Mouse (Mus musculus) adrenal gland, postnatal 10 days (tissue): ENCODE results near the gene Gm10644. TPM values are rescaled to one million over a fixed set of nuclear protein-coding genes. Genes with fewer than 3 reads are reported as not detected.

Experiments
- DNase-seq: peaks from one replicate; pipeline ENCODE4 v3.0.0; 2021; ENCODE audit warnings: mixed read lengths
- total RNA-seq, 2 experiments: library from RNA; stranded (reverse); gene quantifications; 2 replicates each; pipeline ENCODE4 v1.2.3; 2021

Gene Gm10644
- total RNA-seq, 2 experiments from 2014 or later, result 0.51 to 0.88 TPM

DNA sequence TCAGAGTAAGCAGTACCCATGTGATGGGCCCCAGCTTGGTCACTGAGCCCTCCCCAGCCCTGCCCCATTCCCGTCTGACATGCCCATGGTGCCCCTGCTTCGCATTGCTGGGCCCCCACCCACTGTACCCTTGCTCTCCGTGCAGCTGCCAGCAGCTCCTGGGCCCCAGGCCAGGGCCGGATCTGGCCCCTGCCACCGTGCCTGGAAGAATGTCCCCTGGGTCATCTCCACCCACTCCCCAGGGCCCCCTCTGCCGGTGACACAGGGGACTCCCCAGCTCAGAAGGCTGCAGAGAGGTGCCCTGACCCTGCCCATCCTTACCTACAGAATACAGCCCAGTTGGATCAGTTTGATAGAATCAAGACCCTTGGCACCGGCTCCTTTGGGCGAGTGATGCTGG is 25.8 kb upstream of the Gm10644 start:
- DNase-seq, result peak; percentile 76

GRCm38 (mm10) chr8:83980250-83980649 is 25.2 kb upstream of the Gm10644 start:
- DNase-seq, result peak; percentile 26

GRCm38 (mm10) chr8:83978200-83978599 is 23.2 kb upstream of the Gm10644 start:
- no peak for DNase-seq

DNA sequence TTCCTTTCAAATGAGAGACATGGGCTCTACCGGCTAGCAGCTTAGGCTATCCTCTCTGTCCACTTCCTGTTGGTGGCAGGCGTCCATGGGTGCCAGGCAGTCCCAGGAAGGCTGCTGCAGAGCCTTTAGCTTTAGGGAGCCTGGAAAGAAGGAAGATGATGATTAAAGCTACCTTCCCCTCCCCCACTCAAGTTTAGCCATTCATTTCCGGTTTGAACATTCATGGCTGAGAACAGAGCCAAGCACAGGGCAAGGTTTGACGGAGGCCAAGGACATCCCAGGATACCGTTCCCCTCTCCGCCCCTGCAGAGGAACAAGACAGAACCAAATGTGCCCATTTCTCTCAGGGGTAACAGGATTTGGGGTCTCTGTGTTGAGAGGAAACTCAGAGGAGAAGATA is 22.6 kb upstream of the Gm10644 start:
- peak; percentile 57 for DNase-seq

- peak; percentile 27 for DNase-seq
These were observed 21.9 kb upstream of the Gm10644 start for GRCm38 (mm10) chr8:83976779-83977350.

DNA sequence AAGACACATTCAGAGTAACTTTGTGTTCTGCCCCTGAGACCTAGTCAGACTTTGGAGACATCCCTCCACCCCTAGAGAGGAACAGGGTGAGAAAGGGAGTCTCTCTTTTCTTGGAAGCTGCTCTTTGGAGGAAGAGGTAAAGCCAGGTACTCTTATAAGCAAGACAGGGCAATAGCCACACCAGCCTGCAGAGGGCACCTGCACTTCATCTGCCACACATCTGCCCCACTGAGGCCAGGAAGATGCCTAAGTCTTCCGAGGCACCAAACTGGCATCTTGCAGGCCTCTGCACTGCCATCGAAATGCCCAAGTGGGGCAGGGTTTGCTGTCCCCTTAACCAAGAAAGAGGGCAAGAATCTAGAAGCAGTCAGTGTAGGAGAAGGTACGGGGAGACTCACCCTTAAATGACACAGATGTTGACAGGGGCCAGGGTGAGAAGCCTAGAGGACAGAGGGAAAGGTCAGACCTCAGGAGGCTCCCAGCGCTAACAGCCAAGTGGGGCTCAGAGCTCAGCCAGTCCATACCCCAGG is 21.2 kb upstream of the Gm10644 start:
- DNase-seq, result peak; percentile 43

DNA sequence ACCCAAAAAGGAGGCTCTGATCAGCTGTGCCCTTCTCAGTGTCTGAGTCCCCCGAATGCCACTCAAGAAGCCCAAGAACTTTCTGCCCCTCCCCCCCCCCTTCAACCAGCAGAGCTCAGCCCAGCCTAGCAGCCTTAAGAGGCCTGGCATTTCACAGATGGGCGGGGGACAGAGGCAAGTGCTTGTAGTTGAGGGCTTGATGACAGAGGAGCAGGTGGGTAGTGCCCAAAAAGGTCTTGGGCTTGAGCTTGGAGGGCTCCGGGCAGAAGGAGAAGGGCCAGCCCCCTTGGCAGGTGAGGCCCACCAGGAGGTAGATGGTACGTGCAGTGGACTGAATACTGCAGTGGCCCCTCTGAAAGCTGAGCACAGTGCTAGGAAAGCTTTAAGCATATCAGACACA is 19.5 kb upstream of the Gm10644 start:
- no peak for DNase-seq

DNA sequence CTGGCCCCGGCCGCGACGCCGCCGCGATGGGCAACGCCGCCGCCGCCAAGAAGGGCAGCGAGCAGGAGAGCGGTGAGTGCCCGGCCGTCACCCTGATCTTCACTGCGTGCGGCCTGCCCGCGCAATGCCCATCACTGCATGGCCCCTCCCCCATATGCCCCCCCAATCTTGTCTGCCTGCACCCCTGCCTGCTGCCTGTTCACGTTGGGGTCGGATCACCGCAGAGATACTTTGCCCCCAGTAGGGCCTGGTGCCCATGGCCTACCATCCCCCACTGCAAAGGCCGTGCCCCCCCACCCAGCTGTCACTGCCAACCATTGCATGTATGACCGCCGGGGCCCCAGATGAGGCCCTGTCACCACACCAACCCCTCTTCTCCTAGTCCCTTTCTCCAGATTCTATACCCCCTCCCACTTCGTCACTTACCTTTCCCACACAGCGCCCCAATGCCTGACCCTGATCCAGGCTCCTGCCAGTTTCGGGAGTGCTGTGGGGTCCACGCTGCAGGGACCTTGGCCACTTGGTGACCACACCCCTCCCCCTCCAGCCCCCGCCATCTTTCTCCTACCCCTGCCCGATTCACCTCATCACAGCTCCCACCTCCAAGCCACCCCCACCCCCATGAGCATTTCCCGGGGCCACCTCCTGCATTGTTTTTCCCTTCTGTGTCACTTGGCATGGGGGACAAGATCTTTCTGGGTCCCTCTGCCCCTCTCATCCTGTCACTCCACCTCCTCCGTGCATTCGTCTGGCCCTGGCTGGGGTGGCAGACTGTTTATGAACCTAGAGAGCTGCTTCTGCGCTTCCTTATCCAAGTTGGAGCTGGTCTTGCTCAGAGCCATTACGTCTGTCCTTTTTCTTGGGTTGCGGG is 18.4 kb upstream of the Gm10644 start:
- DNase-seq, result peak; percentile 46

GRCm38 (mm10) chr8:83972150-83973120 is 17.4 kb upstream of the Gm10644 start, which contains the start of gene Prkaca:
Prkaca (plus strand) TSS chr8:83972993.
- DNase-seq, result peak; percentile 98

- no peak for DNase-seq
These were observed 16.7 kb upstream of the Gm10644 start for GRCm38 (mm10) chr8:83971661-83972060.

DNA sequence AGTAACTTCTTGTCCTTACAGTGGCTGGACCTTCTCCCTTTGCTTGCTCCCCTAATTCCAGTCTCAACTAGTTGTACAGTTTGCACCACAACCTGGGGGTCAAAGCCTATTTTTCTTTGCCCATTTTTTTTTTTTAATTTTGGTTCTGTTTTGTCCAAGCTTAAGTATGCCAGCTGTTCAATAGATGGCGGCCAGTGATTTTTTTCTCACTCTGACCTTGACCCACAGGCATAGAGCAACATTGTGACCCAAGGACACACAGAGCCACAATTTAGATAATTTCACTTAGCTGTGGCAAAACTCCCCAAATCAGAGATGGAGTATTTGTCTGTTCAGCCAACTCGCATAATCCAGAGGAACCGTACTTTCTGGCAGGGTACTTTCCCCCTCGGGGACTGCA is 16.1 kb upstream of the Gm10644 start:
- no peak for DNase-seq

GRCm38 (mm10) chr8:83967701-83968100 is 12.7 kb upstream of the Gm10644 start:
- no peak for DNase-seq

DNA sequence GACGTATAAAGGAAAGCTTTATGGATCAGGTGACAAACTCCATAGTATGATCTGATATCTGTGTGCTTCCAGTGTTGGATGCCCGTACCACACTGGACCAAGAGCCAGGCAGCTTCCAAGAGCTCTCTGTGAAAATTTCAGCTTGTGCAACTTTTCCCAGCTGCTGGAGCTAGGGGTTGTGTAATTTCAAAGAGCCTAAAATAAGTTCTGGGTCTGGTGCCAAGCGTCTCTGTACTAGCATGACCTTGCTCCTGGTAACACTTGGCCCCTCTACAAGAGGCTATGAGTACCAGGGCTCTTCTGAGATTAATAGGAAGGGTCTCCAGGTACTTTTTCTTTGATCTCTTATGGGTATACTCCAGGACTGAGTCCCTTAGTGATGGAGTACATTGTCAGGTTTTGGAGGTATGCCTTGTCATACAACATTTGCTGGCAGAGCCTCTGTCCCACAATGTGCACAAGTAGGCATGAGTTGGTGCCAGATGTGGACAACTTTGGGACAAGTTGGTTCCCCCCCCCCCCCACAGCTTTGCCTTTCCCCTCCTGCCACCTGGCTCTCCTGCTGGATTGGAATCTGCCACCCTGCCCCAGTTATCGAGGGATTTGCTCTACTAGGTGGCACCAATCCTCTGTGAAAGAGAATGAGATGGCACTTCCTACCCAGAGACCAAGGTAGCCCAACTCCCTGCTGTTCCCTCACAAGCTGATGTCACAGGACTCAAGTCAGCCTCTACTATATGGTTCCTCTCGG is 9.2 kb upstream of the Gm10644 start:
- peak; percentile 74 for DNase-seq

- DNase-seq, result no peak
These were observed 1.8 kb upstream of the Gm10644 start for GRCm38 (mm10) chr8:83956789-83957188.

DNA sequence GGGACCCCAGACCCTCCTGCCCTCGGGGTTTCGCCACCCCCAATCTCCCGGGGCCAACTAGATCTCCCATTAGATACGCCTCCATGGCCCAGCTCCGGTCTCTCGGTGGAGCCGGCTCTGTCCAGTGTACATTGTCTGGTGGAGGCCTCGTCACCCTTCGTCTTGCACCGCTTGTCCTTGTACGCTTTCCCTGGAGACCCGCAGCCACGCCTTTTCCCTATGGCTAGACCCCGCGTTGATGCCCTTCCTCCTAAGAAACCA is 883 bp upstream of the Gm10644 start:
- no peak for DNase-seq

DNA sequence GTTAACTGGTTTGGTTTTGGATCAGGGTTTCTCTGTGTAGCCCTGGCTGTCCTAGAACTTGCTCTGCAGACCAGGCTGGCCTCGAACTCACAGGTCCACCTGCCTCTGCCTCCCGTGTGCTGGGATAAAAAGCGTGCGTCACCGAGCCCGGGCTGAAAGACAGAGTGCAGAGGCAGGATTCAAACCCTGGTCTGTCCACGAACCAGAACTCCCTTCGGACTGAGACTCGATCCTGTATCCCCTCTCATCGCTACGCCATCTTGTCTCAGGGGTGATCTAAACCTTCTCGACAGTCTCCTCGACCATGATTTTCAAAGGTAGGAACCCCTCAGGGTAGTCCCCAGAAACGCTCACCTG is 278 bp downstream of the Gm10644 start:
- DNase-seq, result no peak

GRCm38 (mm10) chr8:83945540-83945939 is 9.5 kb downstream of the Gm10644 start:
- no peak for DNase-seq

DNA sequence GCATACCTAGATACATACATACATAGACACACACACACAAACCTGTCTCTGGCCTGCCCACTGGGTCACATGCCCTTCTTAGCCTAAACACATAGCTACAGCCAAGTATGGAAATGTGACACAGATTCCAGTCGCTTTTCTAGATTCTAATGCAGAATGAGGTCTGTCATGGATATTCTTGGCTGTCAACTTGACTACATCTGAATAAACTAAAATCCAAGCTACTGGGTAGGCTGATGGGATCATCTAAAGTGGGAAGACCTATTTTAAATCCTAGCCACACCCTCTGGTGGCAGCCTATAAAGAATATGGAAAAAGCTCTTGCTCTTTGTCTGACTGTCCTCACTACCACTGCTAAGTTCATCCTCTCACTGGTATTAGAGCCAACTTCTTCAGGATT is 12.6 kb downstream of the Gm10644 start:
- DNase-seq, result no peak

- no peak for DNase-seq
These were observed 13.8 kb downstream of the Gm10644 start for GRCm38 (mm10) chr8:83941066-83941677.

GRCm38 (mm10) chr8:83938330-83938729 is 16.7 kb downstream of the Gm10644 start:
- no peak for DNase-seq

- DNase-seq, result no peak
These were observed 17.4 kb downstream of the Gm10644 start for GRCm38 (mm10) chr8:83937645-83938044.
